Mouse (Mus musculus) thymus, postnatal 4 days (tissue): ENCODE measurements around the gene Frmd4a.
"Not testable (repeated sequence)": the region's sequence is repeated elsewhere in the genome, so short reads cannot be mapped to it uniquely, and the experiment has no call there.

Source experiments
- DNase-seq: peaks from one replicate; pipeline ENCODE4 v3.0.0; 2021

Gene Frmd4a

GRCm38 (mm10) chr2:4222497-4222828, 204.9 kb downstream of the Frmd4a start:
- no peak for DNase-seq

GRCm38 (mm10) chr2:4223316-4223715, 205.8 kb downstream of the Frmd4a start:
- no peak for DNase-seq

- DNase-seq: no peak
Measured at GRCm38 (mm10) chr2:4226941-4227558, 209.5 kb downstream of the Frmd4a start.

GRCm38 (mm10) chr2:4227563-4227962, 210.0 kb downstream of the Frmd4a start:
- no peak for DNase-seq

GRCm38 (mm10) chr2:4228510-4228909, 211.0 kb downstream of the Frmd4a start:
- no peak for DNase-seq

- no peak for DNase-seq
Measured at GRCm38 (mm10) chr2:4232335-4232734, 214.8 kb downstream of the Frmd4a start.

- no peak for DNase-seq
Measured at GRCm38 (mm10) chr2:4232761-4233322, 215.3 kb downstream of the Frmd4a start.

- no peak for DNase-seq
Measured at GRCm38 (mm10) chr2:4237686-4238085, 220.2 kb downstream of the Frmd4a start.

GRCm38 (mm10) chr2:4249723-4250122, 232.2 kb downstream of the Frmd4a start:
- no peak for DNase-seq

- no peak for DNase-seq
Measured at GRCm38 (mm10) chr2:4252541-4253291, 235.2 kb downstream of the Frmd4a start.

- DNase-seq: peak; percentile 46
Measured at GRCm38 (mm10) chr2:4253348-4253747, 235.8 kb downstream of the Frmd4a start.

- DNase-seq: no peak
Measured at GRCm38 (mm10) chr2:4254083-4254482, 236.6 kb downstream of the Frmd4a start.

- no peak for DNase-seq
Measured at GRCm38 (mm10) chr2:4256242-4256641, 238.7 kb downstream of the Frmd4a start.

- DNase-seq: no peak
Measured at GRCm38 (mm10) chr2:4257604-4258003, 240.1 kb downstream of the Frmd4a start.

GRCm38 (mm10) chr2:4258803-4259202, 241.3 kb downstream of the Frmd4a start:
- not testable (repeated sequence) for DNase-seq

GRCm38 (mm10) chr2:4260324-4261058, 243.0 kb downstream of the Frmd4a start:
- no peak for DNase-seq

- no peak for DNase-seq
Measured at GRCm38 (mm10) chr2:4262667-4263066, 245.2 kb downstream of the Frmd4a start.

GRCm38 (mm10) chr2:4267377-4267776, 249.9 kb downstream of the Frmd4a start:
- DNase-seq: no peak

GRCm38 (mm10) chr2:4282777-4283176, 265.3 kb downstream of the Frmd4a start:
- no peak for DNase-seq

- DNase-seq: no peak
Measured at GRCm38 (mm10) chr2:4285693-4286291, 268.3 kb downstream of the Frmd4a start.

GRCm38 (mm10) chr2:4286390-4286901, 268.9 kb downstream of the Frmd4a start:
- DNase-seq: no peak

- no peak for DNase-seq
Measured at GRCm38 (mm10) chr2:4290475-4290874, 273.0 kb downstream of the Frmd4a start.

GRCm38 (mm10) chr2:4291100-4291499, 273.6 kb downstream of the Frmd4a start:
- DNase-seq: no peak
